Mouse (Mus musculus): ENCODE measurements around the gene Ilf2.

DNA sequence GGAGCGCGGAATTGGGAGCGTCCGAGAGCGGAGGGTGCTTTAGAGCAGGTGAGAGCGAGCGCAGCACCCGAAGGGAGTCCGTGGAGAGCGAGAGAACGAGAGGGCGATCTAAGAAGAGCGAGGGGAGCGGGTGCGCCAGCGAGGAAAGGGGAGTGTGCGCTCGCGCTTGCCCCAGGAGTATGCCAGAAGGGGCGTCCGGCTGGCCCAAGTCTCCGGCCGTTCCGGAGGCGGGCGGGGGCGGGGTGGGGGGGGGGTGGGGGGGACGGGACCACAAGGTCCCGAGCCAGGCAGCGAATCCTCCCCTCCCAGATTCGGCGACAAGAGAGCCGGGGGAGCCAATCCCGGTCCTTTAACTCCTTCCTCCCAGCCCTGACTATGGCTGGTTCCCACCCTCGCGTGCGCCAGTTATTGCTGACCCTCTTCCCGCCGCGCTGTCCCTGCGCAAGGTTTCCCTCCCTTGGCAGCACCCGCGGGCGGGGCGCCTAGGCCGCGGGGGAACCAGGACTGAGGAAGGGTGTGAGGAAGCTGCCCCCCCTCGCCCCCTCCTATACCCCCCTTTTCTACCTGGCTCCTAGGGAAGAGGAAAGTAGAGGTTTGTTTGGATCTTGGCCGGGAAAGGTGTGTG, 10.1 kb upstream of the Ilf2 start, which contains the start of gene Npr1:
- TF ChIP-seq POLR2A (IDR thresholded peaks at IDR 0.05; ENCODE audit: extremely low read depth, insufficient read depth, low read length), result 0 out of 2 replicates have a peak, but pooled peaks have one; percentile 35
- TF ChIP-seq CTCF (IDR thresholded peaks at IDR 0.05; ENCODE audit: low read depth, low read length), result no peak

Data from liver, adult 2 months (tissue).